Mouse (Mus musculus) T-cell, adult 2 months (primary cell): ENCODE measurements around the gene Col13a1.

ENCODE experiments used
- DNase-seq: peaks from one replicate; pipeline ENCODE4 v3.0.0; 2022; ENCODE audit warnings: low spot score

Col13a1 gene

GRCm38 (mm10) chr10:61829046-61829445 lies 149.9 kb downstream of the Col13a1 start:
- DNase-seq, result no peak

GRCm38 (mm10) chr10:61827950-61828936 lies 150.7 kb downstream of the Col13a1 start:
- no peak for DNase-seq

GRCm38 (mm10) chr10:61826753-61827435 lies 152.0 kb downstream of the Col13a1 start:
- DNase-seq, result no peak

GRCm38 (mm10) chr10:61825979-61826752 lies 152.7 kb downstream of the Col13a1 start:
- no peak for DNase-seq

GRCm38 (mm10) chr10:61825536-61825935 lies 153.4 kb downstream of the Col13a1 start:
- no peak for DNase-seq

- no peak for DNase-seq
These were observed 155.2 kb downstream of the Col13a1 start for GRCm38 (mm10) chr10:61823731-61824115.

- no peak for DNase-seq
These were observed 155.8 kb downstream of the Col13a1 start for GRCm38 (mm10) chr10:61822968-61823730.

GRCm38 (mm10) chr10:61820050-61820449 lies 158.9 kb downstream of the Col13a1 start:
- DNase-seq, result no peak

GRCm38 (mm10) chr10:61811987-61812386 lies 166.9 kb downstream of the Col13a1 start:
- DNase-seq, result no peak

- DNase-seq, result no peak
These were observed 180.8 kb downstream of the Col13a1 start for GRCm38 (mm10) chr10:61798133-61798576.

- no peak for DNase-seq
These were observed 183.4 kb downstream of the Col13a1 start for GRCm38 (mm10) chr10:61795458-61795857.

- no peak for DNase-seq
These were observed 183.9 kb downstream of the Col13a1 start for GRCm38 (mm10) chr10:61794971-61795370.

GRCm38 (mm10) chr10:61793015-61793414 lies 185.9 kb downstream of the Col13a1 start:
- DNase-seq, result no peak

GRCm38 (mm10) chr10:61788499-61788898 lies 190.4 kb downstream of the Col13a1 start:
- no peak for DNase-seq
